Mouse (Mus musculus) liver, embryonic 13.5 days (tissue): ENCODE data around the gene 4933415F23Rik. TPM values are rescaled to one million over a fixed set of nuclear protein-coding genes. Genes with fewer than 3 reads are reported as not detected.

Experiments
- ATAC-seq: fragments of 200-750 bp; cut with Nextera tagmentation; 2 replicates; pipeline ENCODE4 v1.8.0; 2017; ENCODE audit warnings: low read depth, mild to moderate bottlenecking, moderate number of reproducible peaks, moderate library complexity
- DNase-seq: peaks from one replicate; pipeline ENCODE4 v3.0.0; 2022
- H3K27ac ChIP-seq: fragments of 300-500 bp; sonication (generic); 2 replicates; pipeline ENCODE4 v1.5.1; 2015; ENCODE audit warnings: moderate library complexity, mild to moderate bottlenecking, inconsistent platforms
- H3K27me3 ChIP-seq: fragments of 300-500 bp; sonication (generic); 2 replicates; pipeline ENCODE4 v1.6.1; 2015; ENCODE audit warnings: mild to moderate bottlenecking, inconsistent platforms
- H3K36me3 ChIP-seq: fragments of 300-500 bp; sonication (generic); 2 replicates; pipeline ENCODE4 v1.6.1; 2015; ENCODE audit warnings: mild to moderate bottlenecking, inconsistent platforms
- H3K4me1 ChIP-seq: fragments of 300-500 bp; sonication (generic); replicated peaks from 2 replicates; pipeline ENCODE4 v1.6.1; 2015; ENCODE audit warnings: inconsistent platforms
- H3K4me2 ChIP-seq: fragments of 300-500 bp; sonication (generic); 2 replicates; pipeline ENCODE4 v1.6.1; 2015; ENCODE audit warnings: inconsistent platforms, mild to moderate bottlenecking, moderate library complexity
- H3K4me3 ChIP-seq: fragments of 300-500 bp; sonication (generic); replicated peaks from 2 replicates; pipeline ENCODE4 v1.5.1; 2015; ENCODE audit warnings: mild to moderate bottlenecking, inconsistent platforms
- H3K9ac ChIP-seq: fragments of 300-500 bp; sonication (generic); 2 replicates; pipeline ENCODE4 v1.6.1; 2015; ENCODE audit warnings: mild to moderate bottlenecking, inconsistent platforms
- H3K9me3 ChIP-seq: fragments of 300-500 bp; sonication (generic); replicated peaks from 2 replicates; pipeline ENCODE4 v1.6.1; 2016; ENCODE audit warnings: inconsistent platforms
- WGBS: fragments of 180-500 bp; shearing (Covaris S2); methylation state at CpG from one replicate; pipeline ENCODE4 v1.1.7; 2015; ENCODE audit not compliant: insufficient replicate concordance; 5-methylcytosine and 5-hydroxymethylcytosine counted together
- polyA plus RNA-seq: library from polyadenylated mRNA; unstranded; fragments of >200 nt; fragmentation: Nextera tagmentation; extraction: Ambion mirVana; gene quantifications from 2 replicates; pipeline ENCODE4 v1.2.1, GENCODE M21; 2015

The 4933415F23Rik gene
- polyA plus RNA-seq, 1 experiment from 2014 or later = not detected

- no peak for DNase-seq
- Histone ChIP-seq H3K27me3 (no peaks in the 10 kb centered on the region), H3K36me3 (no peaks in the 10 kb centered on the region), H3K4me1 (no peaks in the 10 kb centered on the region), H3K4me3 (no peak overlapping the region), H3K4me2 (no peak overlapping the region), H3K9ac (no peak overlapping the region), H3K27ac (no peak overlapping the region), H3K9me3 (0 out of 2 replicates have a peak, but pooled peaks cover 5% of the 10 kb centered on the region)
- ATAC-seq = no peak
- WGBS = 75% methylated on average over 2 of the region's 2 CpGs
These were observed 3.6 kb downstream of the 4933415F23Rik start for GRCm38 (mm10) chr1:23098451-23098850.

DNA sequence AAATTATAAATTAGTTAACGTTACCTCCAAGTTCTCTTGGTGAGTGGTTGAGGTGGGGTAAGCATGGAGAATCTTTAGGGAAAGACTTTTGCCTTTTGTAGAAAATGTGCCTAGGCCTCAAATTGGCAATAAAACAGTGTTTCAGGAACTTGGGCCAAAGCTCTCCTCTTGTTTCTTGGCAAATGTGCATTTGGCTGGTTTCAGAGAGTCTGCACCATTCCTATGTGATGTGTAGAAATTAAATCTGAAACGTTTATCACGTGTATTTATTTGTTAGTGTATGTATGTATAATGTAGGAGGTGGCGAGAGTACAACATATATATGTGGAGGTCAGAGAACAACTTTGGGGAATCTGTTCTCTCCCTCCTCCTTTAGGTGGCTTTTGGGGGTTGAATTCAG, 4.1 kb downstream of the 4933415F23Rik start:
- Histone ChIP-seq H3K9me3 (0 out of 2 replicates have a peak, but pooled peaks cover 5% of the 10 kb centered on the region), H3K4me3 (no peak overlapping the region), H3K4me2 (no peak overlapping the region), H3K9ac (no peak overlapping the region), H3K4me1 (no peaks in the 10 kb centered on the region), H3K36me3 (no peaks in the 10 kb centered on the region), H3K27ac (no peak overlapping the region), H3K27me3 (no peaks in the 10 kb centered on the region)
- 58% methylated on average over 4 of the region's 4 CpGs for WGBS
- ATAC-seq = no peak
- DNase-seq = no peak

DNA sequence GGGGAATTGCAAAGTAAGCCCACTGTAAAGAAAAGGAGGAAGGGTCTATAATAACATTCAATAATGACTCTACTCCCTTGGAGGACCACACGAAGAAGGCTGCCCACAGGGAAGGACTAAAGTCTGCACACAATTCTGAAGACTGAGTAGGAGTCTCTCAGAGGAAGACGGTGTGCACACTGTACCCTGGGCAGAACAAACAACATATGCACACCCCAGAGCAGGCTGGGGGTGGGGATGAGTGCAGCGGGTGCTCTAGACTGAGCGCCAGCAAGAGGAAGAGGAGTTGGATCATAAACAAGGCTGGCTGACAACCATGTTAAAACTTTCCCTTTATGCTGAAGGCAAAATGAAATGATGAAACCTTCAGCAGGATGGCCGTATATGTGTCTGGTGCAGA, 34.3 kb downstream of the 4933415F23Rik start:
- Histone ChIP-seq H3K27ac (no peak overlapping the region), H3K36me3 (no peaks in the 10 kb centered on the region), H3K9ac (no peak overlapping the region), H3K9me3 (no peaks in the 10 kb centered on the region), H3K4me1 (no peaks in the 10 kb centered on the region), H3K4me2 (no peak overlapping the region), H3K4me3 (no peak overlapping the region), H3K27me3 (no peaks in the 10 kb centered on the region)
- WGBS = 58% methylated on average over 5 of the region's 5 CpGs
- no peak for DNase-seq
- no peak for ATAC-seq

GRCm38 (mm10) chr1:23064717-23065475, 37.2 kb downstream of the 4933415F23Rik start:
- no peaks in the 10 kb centered on the region for H3K9me3 ChIP-seq
- no peaks in the 10 kb centered on the region for H3K4me1 ChIP-seq
- whole genome bisulfite sequencing = 34% methylated on average over 4 of the region's 4 CpGs
- ATAC-seq = no peak
- no peak overlapping the region for H3K27ac ChIP-seq
- no peak overlapping the region for H3K9ac ChIP-seq
- H3K36me3 ChIP-seq = no peaks in the 10 kb centered on the region
- no peak for DNase-seq
- no peaks in the 10 kb centered on the region for H3K27me3 ChIP-seq
- no peak overlapping the region for H3K4me2 ChIP-seq
- H3K4me3 ChIP-seq = no peak overlapping the region

DNA sequence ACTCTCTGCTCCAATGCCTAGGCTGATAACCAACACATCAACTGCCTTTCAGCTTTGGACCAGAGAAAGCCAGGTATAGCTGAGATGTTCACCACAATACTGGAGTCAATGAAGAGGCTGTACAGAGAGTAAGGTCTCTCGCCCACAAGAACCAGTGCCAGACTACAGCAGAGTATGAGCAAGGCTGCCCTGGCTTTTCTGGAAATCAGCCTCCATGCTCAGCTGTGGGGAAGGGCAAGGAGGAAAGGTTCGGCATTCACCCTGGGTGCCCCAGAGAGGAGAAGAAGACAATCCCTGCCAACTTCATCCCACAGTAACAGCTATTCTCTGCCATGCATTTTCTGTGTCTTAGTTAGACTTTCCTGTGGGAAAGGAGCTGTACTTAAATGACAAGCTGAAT, 38.1 kb downstream of the 4933415F23Rik start:
- ATAC-seq = no peak
- no peak for DNase-seq
- H3K27ac ChIP-seq = no peak overlapping the region
- no peaks in the 10 kb centered on the region for H3K4me1 ChIP-seq
- no peak overlapping the region for H3K4me3 ChIP-seq
- no peak overlapping the region for H3K4me2 ChIP-seq
- no peaks in the 10 kb centered on the region for H3K27me3 ChIP-seq
- WGBS = 27% methylated on average over 2 of the region's 2 CpGs
- H3K36me3 ChIP-seq = no peaks in the 10 kb centered on the region
- no peaks in the 10 kb centered on the region for H3K9me3 ChIP-seq
- H3K9ac ChIP-seq = no peak overlapping the region

GRCm38 (mm10) chr1:23061614-23062373, 40.3 kb downstream of the 4933415F23Rik start:
- H3K9me3 ChIP-seq = no peaks in the 10 kb centered on the region
- DNase-seq = peak; percentile 1
- no peaks in the 10 kb centered on the region for H3K36me3 ChIP-seq
- H3K4me1 ChIP-seq = no peaks in the 10 kb centered on the region
- no peaks in the 10 kb centered on the region for H3K27me3 ChIP-seq
- 17% methylated on average over 14 of the region's 14 CpGs for WGBS
- H3K4me2 ChIP-seq = no peak overlapping the region
- no peak overlapping the region for H3K9ac ChIP-seq
- ATAC-seq = no peak
- H3K4me3 ChIP-seq = no peak overlapping the region
- no peak overlapping the region for H3K27ac ChIP-seq

- DNase-seq = no peak
- Histone ChIP-seq H3K27ac (no peak overlapping the region), H3K9me3 (no peaks in the 10 kb centered on the region), H3K27me3 (no peaks in the 10 kb centered on the region), H3K36me3 (no peaks in the 10 kb centered on the region), H3K4me3 (no peak overlapping the region), H3K9ac (no peak overlapping the region), H3K4me2 (no peak overlapping the region), H3K4me1 (no peaks in the 10 kb centered on the region)
- WGBS = 68% methylated on average over 9 of the region's 9 CpGs
- no peak for ATAC-seq
These were observed 42.0 kb downstream of the 4933415F23Rik start for GRCm38 (mm10) chr1:23060056-23060455.
